Mouse (Mus musculus) forebrain, postnatal 0 days (tissue): ENCODE results near the gene Smu1. TPM values are rescaled to one million over a fixed set of nuclear protein-coding genes. Genes with fewer than 3 reads are reported as not detected.

Source experiments
- ATAC-seq: fragments of 200-750 bp; cut with Nextera tagmentation; 2 replicates; pipeline ENCODE4 v1.8.0; 2017; ENCODE audit warnings: mild to moderate bottlenecking, moderate library complexity
- DNase-seq: peaks from one replicate; pipeline ENCODE4 v3.0.0-alpha.2; 2015
- H3K27ac ChIP-seq: fragments of 300-500 bp; sonication (generic); 2 replicates; pipeline ENCODE4 v1.5.1; 2014; ENCODE audit warnings: low read depth, mild to moderate bottlenecking, antibody characterized with exemption, low read length, moderate library complexity, mixed read lengths
- H3K27me3 ChIP-seq: fragments of 300-500 bp; sonication (generic); 2 replicates; pipeline ENCODE4 v1.6.1; 2014; ENCODE audit warnings: mild to moderate bottlenecking, low read length, mixed read lengths; ENCODE audit not compliant: insufficient read depth
- H3K36me3 ChIP-seq: fragments of 300-500 bp; sonication (generic); 2 replicates; pipeline ENCODE4 v1.6.1; 2014; ENCODE audit warnings: mild to moderate bottlenecking, moderate library complexity; ENCODE audit not compliant: insufficient read depth
- H3K4me1 ChIP-seq: fragments of 300-500 bp; sonication (generic); 2 replicates; pipeline ENCODE4 v1.6.1; 2014; ENCODE audit warnings: antibody characterized with exemption; ENCODE audit not compliant: insufficient read depth
- H3K4me2 ChIP-seq: fragments of 300-500 bp; sonication (generic); 2 replicates; pipeline ENCODE4 v1.6.1; 2014; ENCODE audit warnings: low read depth, mild to moderate bottlenecking, moderate library complexity
- H3K4me3 ChIP-seq: fragments of 300-500 bp; sonication (generic); 2 replicates; pipeline ENCODE4 v1.5.1; 2014; ENCODE audit warnings: low read depth, low read length, mixed read lengths
- H3K9ac ChIP-seq: fragments of 300-500 bp; sonication (generic); 2 replicates; pipeline ENCODE4 v1.6.1; 2014; ENCODE audit warnings: mild to moderate bottlenecking
- H3K9me3 ChIP-seq: fragments of 300-500 bp; sonication (generic); 2 replicates; pipeline ENCODE4 v1.6.1; 2016; ENCODE audit warnings: low read length
- CTCF ChIP-seq: sonication (generic); IDR thresholded peaks from 2 replicates; pipeline ENCODE4 v1.5.1; 2016; ENCODE audit warnings: antibody characterized with exemption, control low read depth, low read depth
- WGBS: fragments of 180-500 bp; shearing (Covaris S2); extraction: QIAGEN DNeasy Blood & Tissue Kit; methylation state at CpG from one replicate; pipeline ENCODE4 v1.1.7; 2014; 5-methylcytosine and 5-hydroxymethylcytosine counted together
- polyA plus RNA-seq: library from polyadenylated mRNA; unstranded; fragments of >200 nt; fragmentation: Nextera tagmentation; extraction: Ambion mirVana; gene quantifications from 2 replicates; pipeline ENCODE4 v1.2.1, GENCODE M21; 2015
- total RNA-seq: library from RNA; depleted of rRNA; stranded (reverse); fragments of >200 nt; gene quantifications from 2 replicates; pipeline ENCODE4 v1.2.3, GENCODE M21; 2014

Smu1 gene
- total and polyA plus RNA-seq, 2 experiments from 2014 or later: 97.8 to 119 TPM

GRCm38 (mm10) chr4:40757157-40757779 lies 455 bp downstream of the Smu1 start:
- TF ChIP-seq CTCF: no peak
- Histone ChIP-seq H3K4me1 (no peaks in the 10 kb centered on the region), H3K9me3 (no peaks in the 10 kb centered on the region), H3K4me2 (peak overlapping the region; percentile 77), H3K9ac (peak overlapping the region; percentile 65), H3K27ac (peak overlapping the region; percentile 66), H3K27me3 (no peaks in the 10 kb centered on the region), H3K36me3 (peaks cover 31% of the 10 kb centered on the region), H3K4me3 (peak overlapping the region; percentile 72)
- ATAC-seq (peak; percentile 72), DNase-seq (no peak)
- WGBS: 5% methylated on average over 38 of the region's 39 CpGs

DNA sequence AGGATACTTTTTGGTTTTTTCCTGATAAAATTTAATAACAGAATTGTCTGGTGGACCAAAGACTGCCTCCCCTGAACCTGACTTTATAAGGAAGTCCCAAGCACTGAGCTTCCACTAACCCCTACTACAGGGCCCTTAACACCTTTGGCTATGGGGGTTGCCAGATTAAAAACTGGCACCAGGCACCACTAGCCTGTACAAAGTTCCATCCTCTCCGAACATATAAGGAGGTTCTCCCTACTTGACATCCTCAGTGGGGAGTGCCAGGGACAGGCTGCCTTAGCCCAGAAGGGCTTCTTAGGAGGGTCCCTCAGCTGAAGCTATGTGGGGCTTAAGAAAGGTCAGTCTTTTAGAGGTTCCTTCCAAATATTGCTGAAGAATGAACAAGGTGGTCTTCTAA lies 22.4 kb downstream of the Smu1 start:
- TF ChIP-seq CTCF: no peak
- no peak overlapping the region for H3K4me2 ChIP-seq
- WGBS: 68% methylated on average over 1 of the region's 1 CpGs
- no peak overlapping the region for H3K4me3 ChIP-seq
- H3K36me3 ChIP-seq: peaks cover 73% of the 10 kb centered on the region
- H3K9ac ChIP-seq: no peak overlapping the region
- no peak overlapping the region for H3K27ac ChIP-seq
- H3K27me3 ChIP-seq: no peaks in the 10 kb centered on the region
- no peak for ATAC-seq
- no peaks in the 10 kb centered on the region for H3K4me1 ChIP-seq
- no peaks in the 10 kb centered on the region for H3K9me3 ChIP-seq
- no peak for DNase-seq

- DNase-seq: no peak
- H3K4me2 ChIP-seq: no peak overlapping the region
- H3K9me3 ChIP-seq: no peaks in the 10 kb centered on the region
- no peaks in the 10 kb centered on the region for H3K4me1 ChIP-seq
- H3K27ac ChIP-seq: no peak overlapping the region
- no peaks in the 10 kb centered on the region for H3K27me3 ChIP-seq
- H3K9ac ChIP-seq: no peak overlapping the region
- no peak for TF ChIP-seq CTCF
- no peak overlapping the region for H3K4me3 ChIP-seq
- no peak for ATAC-seq
- H3K36me3 ChIP-seq: peaks cover 63% of the 10 kb centered on the region
Measured at GRCm38 (mm10) chr4:40731262-40731661, 26.5 kb downstream of the Smu1 start.

DNA sequence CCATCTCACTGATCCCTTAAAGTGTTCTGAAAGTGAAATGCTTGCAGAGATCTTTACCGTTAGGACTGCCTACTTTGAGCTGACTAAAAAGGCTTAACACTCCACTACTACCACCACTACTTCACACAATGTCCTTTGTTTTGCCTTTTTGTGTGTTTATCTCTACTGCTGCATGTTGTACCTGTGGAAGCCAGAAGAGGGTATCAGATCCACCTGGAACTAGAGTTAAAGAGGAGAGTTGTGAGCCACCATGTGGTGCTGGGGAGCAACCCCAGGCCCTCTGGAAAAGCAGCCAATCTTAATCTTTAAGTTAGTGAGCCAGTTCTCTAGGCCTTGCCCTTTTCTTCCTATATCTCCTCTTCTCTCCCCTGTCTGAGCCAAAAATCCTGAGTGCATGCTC lies 30.5 kb downstream of the Smu1 start:
- DNase-seq: no peak

DNA sequence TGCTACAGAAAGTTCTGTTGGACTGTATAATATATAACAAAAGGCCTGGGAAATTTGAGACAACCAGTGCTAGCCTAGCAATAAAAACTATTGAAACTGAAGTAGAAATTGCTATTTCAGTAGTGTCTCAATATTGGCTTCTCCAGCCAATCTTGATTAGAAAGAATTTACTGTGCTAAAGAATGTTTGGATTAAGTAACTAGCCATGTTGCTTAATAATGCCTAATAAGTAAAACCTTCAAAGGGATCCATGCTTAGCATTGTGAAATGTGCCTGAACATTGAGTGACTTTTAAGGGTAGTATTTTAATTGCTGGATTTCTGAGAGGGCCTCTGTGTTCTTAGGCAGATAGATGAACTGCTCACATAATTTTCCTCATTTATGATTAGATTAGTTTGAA lies 32.2 kb downstream of the Smu1 start:
- H3K9ac ChIP-seq: no peak overlapping the region
- H3K27ac ChIP-seq: no peak overlapping the region
- H3K9me3 ChIP-seq: no peaks in the 10 kb centered on the region
- ATAC-seq: no peak
- no peak overlapping the region for H3K4me3 ChIP-seq
- peaks cover 26% of the 10 kb centered on the region for H3K4me1 ChIP-seq
- H3K36me3 ChIP-seq: peaks cover 33% of the 10 kb centered on the region
- peak overlapping the region; percentile 65; the same call in 1 of the 2 replicates for H3K4me2 ChIP-seq
- no peaks in the 10 kb centered on the region for H3K27me3 ChIP-seq
- no peak for TF ChIP-seq CTCF
- no peak for DNase-seq

More for the DNA sequence above, 30.5 kb downstream of the Smu1 start:
- no peak for ATAC-seq
- 73% methylated on average over 1 of the region's 1 CpGs for WGBS
- Histone ChIP-seq H3K4me1 (peaks cover 21% of the 10 kb centered on the region), H3K27me3 (no peaks in the 10 kb centered on the region), H3K4me3 (no peak overlapping the region), H3K36me3 (peaks cover 50% of the 10 kb centered on the region), H3K9me3 (no peaks in the 10 kb centered on the region), H3K4me2 (no peak overlapping the region), H3K9ac (no peak overlapping the region), H3K27ac (no peak overlapping the region)
- TF ChIP-seq CTCF: peak; percentile 37

- Histone ChIP-seq H3K4me1 (peaks cover 26% of the 10 kb centered on the region), H3K27ac (no peak overlapping the region), H3K27me3 (no peaks in the 10 kb centered on the region), H3K9ac (no peak overlapping the region), H3K9me3 (no peaks in the 10 kb centered on the region), H3K36me3 (peaks cover 30% of the 10 kb centered on the region), H3K4me3 (peak overlapping the region; percentile 79; the same call in 1 of the 2 replicates), H3K4me2 (peak overlapping the region; percentile 65; the same call in 1 of the 2 replicates)
- WGBS: 84% methylated on average over 7 of the region's 7 CpGs
- TF ChIP-seq CTCF: no peak
- no peak for ATAC-seq
- no peak for DNase-seq
Measured at GRCm38 (mm10) chr4:40725141-40725540, 32.6 kb downstream of the Smu1 start.

GRCm38 (mm10) chr4:40722687-40723460 lies 34.8 kb downstream of the Smu1 start:
- TF ChIP-seq CTCF: no peak

More at GRCm38 (mm10) chr4:40722687-40723460, 34.8 kb downstream of the Smu1 start:
- DNase-seq: peak; percentile 92
- no peaks in the 10 kb centered on the region for H3K27me3 ChIP-seq
- H3K9me3 ChIP-seq: no peaks in the 10 kb centered on the region
- ATAC-seq: peak; percentile 90
- H3K4me1 ChIP-seq: peaks cover 26% of the 10 kb centered on the region
- H3K36me3 ChIP-seq: peaks cover 21% of the 10 kb centered on the region
- H3K4me3 ChIP-seq: peak overlapping the region; percentile 79
- peak overlapping the region; percentile 98 for H3K9ac ChIP-seq
- WGBS: under 1% methylated on average over 57 of the region's 62 CpGs
- peak overlapping the region; percentile 100 for H3K27ac ChIP-seq
- H3K4me2 ChIP-seq: peak overlapping the region; percentile 65
